Mouse (Mus musculus) midbrain, embryonic 10.5 days (tissue): Measurements from ENCODE around the gene 2310022B05Rik. TPM values are rescaled to one million over a fixed set of nuclear protein-coding genes. Genes with fewer than 3 reads are reported as not detected.

ENCODE experiments used
- DNase-seq: peaks from one replicate; pipeline ENCODE4 v3.0.0-alpha.2; 2017; ENCODE audit warnings: low spot score
- H3K27ac ChIP-seq: fragments of 300-500 bp; sonication (generic); replicated peaks from 2 replicates; pipeline ENCODE4 v1.5.1; 2016; ENCODE audit warnings: mild to moderate bottlenecking
- H3K27me3 ChIP-seq: fragments of 300-500 bp; sonication (generic); 2 replicates; pipeline ENCODE4 v1.6.1; 2016; ENCODE audit warnings: low read depth, mild to moderate bottlenecking; ENCODE audit not compliant: poor library complexity, severe bottlenecking
- H3K36me3 ChIP-seq: fragments of 300-500 bp; sonication (generic); 2 replicates; pipeline ENCODE4 v1.6.1; 2016; ENCODE audit warnings: mild to moderate bottlenecking, moderate library complexity
- H3K4me1 ChIP-seq: fragments of 300-500 bp; sonication (generic); 2 replicates; pipeline ENCODE4 v1.6.1; 2016
- H3K4me3 ChIP-seq: fragments of 300-500 bp; sonication (generic); 2 replicates; pipeline ENCODE4 v1.5.1; 2016; ENCODE audit warnings: mild to moderate bottlenecking, moderate library complexity
- H3K9me3 ChIP-seq: fragments of 300-500 bp; sonication (generic); replicated peaks from 2 replicates; pipeline ENCODE4 v1.6.1; 2016; ENCODE audit warnings: mild to moderate bottlenecking
- WGBS: fragments of 180-500 bp; shearing (Covaris S2); methylation state at CpG from one replicate; pipeline ENCODE4 v1.1.7; 2016; 5-methylcytosine and 5-hydroxymethylcytosine counted together
- polyA plus RNA-seq: library from polyadenylated mRNA; unstranded; fragments of >200 nt; fragmentation: Nextera tagmentation; extraction: Ambion mirVana; gene quantifications from 2 replicates; pipeline ENCODE4 v1.2.1, GENCODE M21; 2016

Gene 2310022B05Rik
- polyA plus RNA-seq, 1 experiment from 2014 or later = 17.5 TPM

DNA sequence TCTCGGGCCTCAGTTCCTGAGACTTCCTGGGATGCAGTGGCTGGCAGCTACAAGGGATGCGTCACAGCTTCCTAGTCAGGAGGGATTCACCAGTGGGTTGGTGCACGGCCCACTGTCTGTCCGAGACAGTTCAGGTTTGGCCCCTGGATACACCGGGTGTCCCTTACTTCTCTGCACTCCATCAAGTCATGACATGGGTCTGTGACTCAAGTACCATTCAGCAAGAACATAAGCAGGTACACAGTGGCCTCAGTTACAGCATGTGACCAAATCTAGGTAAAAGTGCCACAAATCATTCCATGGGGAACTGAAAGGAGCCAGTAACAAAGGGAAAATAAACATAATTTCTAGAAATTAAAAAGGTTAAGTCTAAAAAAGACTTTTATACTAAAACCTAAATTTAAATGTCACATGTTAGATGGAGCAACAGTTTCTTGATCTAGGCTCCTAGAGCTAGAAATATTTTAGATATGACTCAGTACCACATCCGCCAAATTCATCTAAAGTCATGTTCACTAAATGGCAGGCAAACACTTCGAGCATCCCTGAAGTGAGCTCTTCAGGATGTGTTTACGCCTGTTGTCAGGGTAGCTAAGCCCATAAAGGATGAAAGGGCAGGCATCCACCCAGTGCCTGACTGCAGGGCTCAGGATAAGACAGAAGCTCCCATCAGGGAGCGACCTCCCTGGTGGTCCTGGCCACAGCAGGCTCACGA is 18.1 kb upstream of the 2310022B05Rik start:
- no peaks in the 10 kb centered on the region for H3K27me3 ChIP-seq
- WGBS = 67% methylated on average over 10 of the region's 10 CpGs
- no peak overlapping the region for H3K27ac ChIP-seq
- peak; percentile 25 for DNase-seq
- H3K9me3 ChIP-seq = no peaks in the 10 kb centered on the region
- H3K4me3 ChIP-seq = no peak overlapping the region
- H3K4me1 ChIP-seq = peaks cover 22% of the 10 kb centered on the region
- peaks cover 97% of the 10 kb centered on the region for H3K36me3 ChIP-seq

- Histone ChIP-seq H3K4me1 (peaks cover 22% of the 10 kb centered on the region), H3K27ac (no peak overlapping the region), H3K36me3 (peaks cover 96% of the 10 kb centered on the region), H3K9me3 (no peaks in the 10 kb centered on the region), H3K27me3 (no peaks in the 10 kb centered on the region), H3K4me3 (no peak overlapping the region)
- DNase-seq = no peak
- WGBS = 93% methylated on average over 13 of the region's 13 CpGs
These were observed 15.1 kb upstream of the 2310022B05Rik start for GRCm38 (mm10) chr8:124678246-124678645.

DNA sequence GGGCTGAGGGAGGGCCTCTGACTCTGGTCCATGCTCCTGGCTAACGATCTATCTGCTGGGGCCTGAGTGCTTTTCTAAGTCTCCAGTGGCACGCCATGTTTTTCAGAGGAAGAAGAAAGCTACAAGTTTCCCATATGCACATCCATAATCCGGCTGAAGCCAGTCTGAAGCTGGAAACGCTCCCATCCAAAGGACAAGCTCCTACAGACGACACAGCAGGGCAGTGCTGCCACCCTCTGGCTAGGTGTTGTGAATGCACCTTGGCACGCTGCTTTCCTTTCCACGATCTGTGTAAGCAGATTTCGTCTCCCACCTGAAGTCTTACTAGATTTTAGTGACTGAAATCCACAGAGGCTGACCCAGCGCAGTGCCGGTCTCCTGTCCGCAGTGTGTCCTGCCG is 14.3 kb upstream of the 2310022B05Rik start:
- peak; percentile 69 for DNase-seq
- H3K36me3 ChIP-seq = peaks cover 96% of the 10 kb centered on the region
- no peaks in the 10 kb centered on the region for H3K9me3 ChIP-seq
- 59% methylated on average over 12 of the region's 12 CpGs for WGBS
- H3K27me3 ChIP-seq = no peaks in the 10 kb centered on the region
- peak overlapping the region; percentile 74 for H3K27ac ChIP-seq
- H3K4me3 ChIP-seq = no peak overlapping the region
- peaks cover 16% of the 10 kb centered on the region for H3K4me1 ChIP-seq

DNA sequence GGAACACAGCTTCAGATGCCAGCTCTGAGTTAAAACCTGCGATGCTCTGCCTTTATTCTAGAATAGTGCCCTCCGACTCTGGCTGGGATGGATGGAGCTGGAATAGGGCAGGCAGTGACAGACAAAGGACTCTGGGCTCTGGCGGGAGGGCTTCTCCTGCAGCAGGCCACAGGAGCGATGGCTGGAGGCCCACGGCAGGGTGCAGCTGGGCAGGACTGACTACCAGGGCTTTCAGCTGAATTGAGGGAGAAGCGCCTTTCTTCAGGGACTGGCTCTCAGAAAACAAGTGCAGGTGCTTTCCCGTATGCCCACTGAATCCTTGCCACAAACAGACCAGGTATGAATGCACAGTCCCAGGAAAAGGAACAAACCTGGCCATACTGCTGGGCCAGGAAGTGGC is 13.9 kb upstream of the 2310022B05Rik start:
- Histone ChIP-seq H3K36me3 (peaks cover 96% of the 10 kb centered on the region), H3K4me1 (peaks cover 12% of the 10 kb centered on the region), H3K27ac (peak overlapping the region; percentile 74), H3K9me3 (no peaks in the 10 kb centered on the region), H3K4me3 (no peak overlapping the region), H3K27me3 (no peaks in the 10 kb centered on the region)
- DNase-seq = no peak
- WGBS = 84% methylated on average over 7 of the region's 7 CpGs

- WGBS = 97% methylated on average over 4 of the region's 4 CpGs
- Histone ChIP-seq H3K27ac (0 out of 2 replicates have a peak overlapping the region, but pooled peaks have one; percentile 17), H3K9me3 (no peaks in the 10 kb centered on the region), H3K4me1 (peaks cover 8% of the 10 kb centered on the region), H3K4me3 (no peak overlapping the region), H3K27me3 (no peaks in the 10 kb centered on the region), H3K36me3 (peaks cover 96% of the 10 kb centered on the region)
- no peak for DNase-seq
These were observed 13.5 kb upstream of the 2310022B05Rik start for GRCm38 (mm10) chr8:124676661-124677060.

DNA sequence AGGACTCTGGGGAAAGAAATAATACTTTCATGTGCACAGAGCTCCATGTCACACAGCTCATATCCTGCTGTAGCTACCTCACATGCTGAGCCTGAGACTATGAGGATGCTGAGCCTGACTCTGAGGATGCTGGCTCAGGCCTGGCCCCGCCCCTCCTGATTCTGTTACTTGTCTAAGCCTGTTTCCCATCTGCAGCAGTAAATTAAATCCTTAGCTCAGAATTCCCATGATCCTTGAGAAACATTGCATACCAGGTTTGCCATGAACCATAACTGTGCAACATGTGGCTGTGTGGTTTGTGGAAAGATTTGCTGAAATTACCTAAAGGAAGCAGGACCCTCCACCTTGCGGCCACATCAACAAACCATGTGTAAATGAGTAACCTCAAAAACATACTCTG is 9.2 kb upstream of the 2310022B05Rik start:
- no peaks in the 10 kb centered on the region for H3K9me3 ChIP-seq
- 91% methylated on average over 2 of the region's 2 CpGs for WGBS

GRCm38 (mm10) chr8:124668798-124669197 is 5.6 kb upstream of the 2310022B05Rik start:
- Histone ChIP-seq H3K27me3 (no peaks in the 10 kb centered on the region), H3K4me1 (peaks cover 2% of the 10 kb centered on the region), H3K27ac (no peak overlapping the region), H3K9me3 (no peaks in the 10 kb centered on the region), H3K4me3 (no peak overlapping the region), H3K36me3 (peaks cover 36% of the 10 kb centered on the region)
- WGBS = 91% methylated on average over 3 of the region's 3 CpGs
- DNase-seq = no peak

More for the DNA sequence above, 9.2 kb upstream of the 2310022B05Rik start:
- no peak for DNase-seq
- Histone ChIP-seq H3K4me1 (no peaks in the 10 kb centered on the region), H3K27ac (no peak overlapping the region), H3K4me3 (no peak overlapping the region), H3K27me3 (no peaks in the 10 kb centered on the region), H3K36me3 (peaks cover 70% of the 10 kb centered on the region)

DNA sequence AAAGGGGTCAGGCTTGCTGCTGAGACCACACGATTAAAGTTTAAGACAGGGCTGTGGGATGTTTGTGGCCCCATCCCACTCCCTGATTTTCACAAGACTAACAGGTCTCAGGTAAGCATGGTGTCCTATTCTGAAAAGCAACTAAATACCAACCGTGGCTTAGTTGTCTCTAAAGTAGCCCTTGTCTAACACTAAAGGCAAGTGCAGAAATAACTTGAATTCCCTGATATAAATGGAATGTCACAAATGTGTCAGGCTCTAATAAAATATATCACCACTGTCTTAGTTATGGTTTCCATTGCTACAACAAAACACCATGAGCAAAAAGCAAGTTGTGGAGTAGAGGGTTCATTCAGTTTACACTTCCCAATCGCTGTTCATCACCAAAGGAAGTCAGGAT is 1.2 kb upstream of the 2310022B05Rik start:
- WGBS = 90% methylated on average over 3 of the region's 3 CpGs

GRCm38 (mm10) chr8:124663874-124664230 is 683 bp upstream of the 2310022B05Rik start:
- DNase-seq = no peak

More for the DNA sequence above, 1.2 kb upstream of the 2310022B05Rik start:
- DNase-seq = no peak
- Histone ChIP-seq H3K36me3 (no peaks in the 10 kb centered on the region), H3K4me1 (peaks cover 41% of the 10 kb centered on the region), H3K9me3 (no peaks in the 10 kb centered on the region), H3K4me3 (no peak overlapping the region), H3K27me3 (no peaks in the 10 kb centered on the region), H3K27ac (no peak overlapping the region)

GRCm38 (mm10) chr8:124662446-124663111 is 590 bp downstream of the 2310022B05Rik start:
- peaks cover 43% of the 10 kb centered on the region for H3K4me1 ChIP-seq
- peak overlapping the region; percentile 92 for H3K4me3 ChIP-seq
- no peaks in the 10 kb centered on the region for H3K27me3 ChIP-seq
- H3K9me3 ChIP-seq = no peaks in the 10 kb centered on the region
- 0 out of 2 replicates have a peak, but pooled peaks cover 2% of the 10 kb centered on the region for H3K36me3 ChIP-seq
- DNase-seq = no peak
- peak overlapping the region; percentile 89 for H3K27ac ChIP-seq
- WGBS = 1% methylated on average over 49 of the region's 49 CpGs

More at GRCm38 (mm10) chr8:124663874-124664230, 683 bp upstream of the 2310022B05Rik start:
- no peaks in the 10 kb centered on the region for H3K9me3 ChIP-seq
- peaks cover 43% of the 10 kb centered on the region for H3K4me1 ChIP-seq
- peak overlapping the region; percentile 92 for H3K4me3 ChIP-seq
- no peaks in the 10 kb centered on the region for H3K27me3 ChIP-seq
- H3K36me3 ChIP-seq = no peaks in the 10 kb centered on the region
- WGBS = 56% methylated on average over 4 of the region's 4 CpGs
- peak overlapping the region; percentile 89 for H3K27ac ChIP-seq

GRCm38 (mm10) chr8:124661781-124662180 is 1.4 kb downstream of the 2310022B05Rik start:
- 64% methylated on average over 9 of the region's 9 CpGs for WGBS
- Histone ChIP-seq H3K4me1 (peaks cover 43% of the 10 kb centered on the region), H3K4me3 (peak overlapping the region; percentile 92), H3K27me3 (no peaks in the 10 kb centered on the region), H3K9me3 (no peaks in the 10 kb centered on the region), H3K27ac (peak overlapping the region; percentile 89; the same call in 1 of the 2 replicates), H3K36me3 (0 out of 2 replicates have a peak, but pooled peaks cover 3% of the 10 kb centered on the region)
- no peak for DNase-seq

GRCm38 (mm10) chr8:124658415-124658814 is 4.8 kb downstream of the 2310022B05Rik start:
- DNase-seq = no peak
- Histone ChIP-seq H3K27ac (no peak overlapping the region), H3K4me3 (no peak overlapping the region), H3K27me3 (no peaks in the 10 kb centered on the region), H3K4me1 (peaks cover 54% of the 10 kb centered on the region), H3K36me3 (peaks cover 16% of the 10 kb centered on the region; the same call in 1 of the 2 replicates), H3K9me3 (no peaks in the 10 kb centered on the region)
- WGBS = 80% methylated on average over 2 of the region's 2 CpGs

DNA sequence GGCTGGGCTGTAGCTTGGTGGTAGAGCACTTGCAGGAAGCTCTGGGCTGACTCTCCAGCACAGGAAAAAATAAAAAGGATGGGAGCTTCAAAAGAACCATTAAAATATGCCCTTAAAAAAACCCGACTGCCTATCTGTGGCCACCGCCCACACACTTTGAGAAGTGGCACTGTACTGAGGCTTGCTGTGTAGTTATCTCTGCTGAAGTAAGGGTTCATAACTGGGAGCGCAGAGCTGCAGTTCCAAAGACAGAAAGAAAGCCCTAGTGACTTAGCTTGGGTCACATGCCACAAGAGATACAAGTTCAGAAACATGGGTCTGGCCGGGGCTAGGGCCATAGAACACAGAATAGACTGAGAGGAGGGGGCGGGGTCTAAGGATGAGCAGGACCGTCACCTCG is 5.2 kb downstream of the 2310022B05Rik start:
- H3K36me3 ChIP-seq = peaks cover 16% of the 10 kb centered on the region; the same call in 1 of the 2 replicates
- H3K27me3 ChIP-seq = no peaks in the 10 kb centered on the region
- no peak overlapping the region for H3K4me3 ChIP-seq
- H3K9me3 ChIP-seq = no peaks in the 10 kb centered on the region
- WGBS = 89% methylated on average over 7 of the region's 7 CpGs
- peaks cover 54% of the 10 kb centered on the region for H3K4me1 ChIP-seq
- DNase-seq = no peak
- no peak overlapping the region for H3K27ac ChIP-seq
